Mouse (Mus musculus) cerebellum, adult 2 months (tissue): Measurements from ENCODE around the gene Cwc22.

Experiments
- CTCF ChIP-seq: fragments of 200-500 bp; IDR thresholded peaks from 2 replicates; pipeline ENCODE4 v1.5.1; 2011; ENCODE audit warnings: low read depth, mild to moderate bottlenecking, control low read depth, low read length, moderate library complexity, borderline replicate concordance; ENCODE audit not compliant: insufficient read depth
- POLR2A ChIP-seq: fragments of 200-500 bp; IDR thresholded peaks from 2 replicates; pipeline ENCODE4 v1.6.1; 2011; ENCODE audit warnings: low read length, control low read depth, borderline replicate concordance; ENCODE audit not compliant: insufficient read depth

DNA sequence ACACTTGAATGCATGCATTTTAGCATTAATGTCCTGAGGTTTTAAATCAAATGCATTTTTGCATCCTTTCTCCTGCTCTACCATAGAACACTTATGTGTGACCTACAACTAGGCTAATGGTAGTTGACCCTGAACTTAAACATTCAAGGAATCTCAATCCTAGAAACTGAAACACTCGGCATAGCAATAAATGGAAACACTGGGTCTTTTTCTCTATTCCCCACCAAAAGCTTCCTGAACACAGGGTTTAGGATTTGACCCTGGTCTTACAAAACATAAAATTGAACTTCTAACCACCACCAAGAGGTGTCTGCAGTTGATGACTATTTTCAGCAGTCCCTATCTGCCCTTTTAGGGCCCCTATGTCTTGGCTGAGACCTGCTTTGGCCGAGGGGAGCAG lies 57.3 kb downstream of the Cwc22 start:
- TF ChIP-seq CTCF: no peak
- TF ChIP-seq POLR2A: no peak
